Mouse (Mus musculus): ENCODE data around the gene Adamts17. TPM values are rescaled to one million over a fixed set of nuclear protein-coding genes. Genes with fewer than 3 reads are reported as not detected.
A peak's percentile ranks its signal among the peaks of the same experiment; 100 is the strongest.

Gene Adamts17
- polyA plus RNA-seq, 1 experiment: 2.4 TPM

GRCm38 (mm10) chr7:67097096-67097495, 257.6 kb downstream of the Adamts17 start:
- TF ChIP-seq POLR2A (IDR thresholded peaks at IDR 0.05; ENCODE audit: control insufficient read depth, extremely low read depth, insufficient read depth, low read length, poor library complexity) (no peak), CTCF (IDR thresholded peaks at IDR 0.05; ENCODE audit: borderline replicate concordance, control insufficient read depth, extremely low read depth, insufficient read depth, low read length, poor library complexity) (no peak)
- H3K4me3 ChIP-seq (ENCODE audit: control insufficient read depth, insufficient read depth, low read length): no peak overlapping the region
- no peaks in the 10 kb centered on the region for H3K4me1 ChIP-seq (replicated peaks; ENCODE audit: control insufficient read depth, insufficient read depth, low read length)
- H3K27me3 ChIP-seq (ENCODE audit: control insufficient read depth, insufficient read depth, low read length): no peaks in the 10 kb centered on the region
- H3K36me3 ChIP-seq (ENCODE audit: control insufficient read depth, insufficient read depth, low read length): no peaks in the 10 kb centered on the region
- H3K27ac ChIP-seq (ENCODE audit: control insufficient read depth, insufficient read depth, low read length): no peak overlapping the region
- 96% methylated on average over 2 of the region's 2 CpGs for WGBS
- no peak for DNase-seq

GRCm38 (mm10) chr7:67101418-67101973, 262.0 kb downstream of the Adamts17 start:
- H3K27me3 ChIP-seq (ENCODE audit: control insufficient read depth, insufficient read depth, low read length): no peaks in the 10 kb centered on the region
- no peaks in the 10 kb centered on the region for H3K36me3 ChIP-seq (ENCODE audit: control insufficient read depth, insufficient read depth, low read length)
- DNase-seq: no peak
- TF ChIP-seq POLR2A (IDR thresholded peaks at IDR 0.05; ENCODE audit: control insufficient read depth, extremely low read depth, insufficient read depth, low read length, poor library complexity) (no peak), CTCF (IDR thresholded peaks at IDR 0.05; ENCODE audit: borderline replicate concordance, control insufficient read depth, extremely low read depth, insufficient read depth, low read length, poor library complexity) (no peak)
- no peak overlapping the region for H3K27ac ChIP-seq (ENCODE audit: control insufficient read depth, insufficient read depth, low read length)
- H3K4me3 ChIP-seq (ENCODE audit: control insufficient read depth, insufficient read depth, low read length): no peak overlapping the region
- WGBS: 61% methylated on average over 3 of the region's 3 CpGs
- H3K4me1 ChIP-seq (replicated peaks; ENCODE audit: control insufficient read depth, insufficient read depth, low read length): no peaks in the 10 kb centered on the region

DNA sequence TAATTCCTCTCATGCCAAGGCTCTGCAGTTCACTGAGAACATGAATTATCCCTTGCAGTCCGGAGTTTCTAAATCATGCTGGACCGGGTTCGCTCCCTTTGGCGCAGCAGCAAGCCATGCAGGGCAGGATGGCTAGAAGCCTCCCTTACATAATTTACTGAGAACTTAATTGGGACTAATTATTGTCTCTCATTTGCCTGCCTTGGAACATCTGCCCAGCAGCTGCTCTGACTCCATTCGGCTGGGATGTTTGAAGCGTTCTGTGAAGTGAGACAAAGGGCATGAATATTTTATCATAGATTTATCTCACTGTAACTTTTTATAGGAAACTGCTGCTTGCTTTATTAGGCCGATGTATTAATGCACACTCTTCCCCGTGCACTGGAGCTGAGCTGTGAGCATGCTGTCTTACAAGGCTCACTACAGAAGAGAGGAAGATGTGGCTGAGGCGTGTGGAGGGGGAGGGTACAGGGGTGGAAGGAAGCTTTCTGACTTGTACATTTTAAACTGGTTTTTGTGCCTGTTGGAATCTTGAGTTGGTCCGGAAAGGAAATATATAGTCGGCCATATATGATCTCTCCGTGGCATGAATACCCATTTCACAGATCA, 271.1 kb downstream of the Adamts17 start:
- WGBS: 89% methylated on average over 12 of the region's 12 CpGs
- TF ChIP-seq CTCF (IDR thresholded peaks at IDR 0.05; ENCODE audit: borderline replicate concordance, control insufficient read depth, extremely low read depth, insufficient read depth, low read length, poor library complexity) (no peak), POLR2A (IDR thresholded peaks at IDR 0.05; ENCODE audit: control insufficient read depth, extremely low read depth, insufficient read depth, low read length, poor library complexity) (no peak)
- H3K27me3 ChIP-seq (ENCODE audit: control insufficient read depth, insufficient read depth, low read length): no peaks in the 10 kb centered on the region
- H3K36me3 ChIP-seq (ENCODE audit: control insufficient read depth, insufficient read depth, low read length): no peaks in the 10 kb centered on the region
- no peak overlapping the region for H3K4me3 ChIP-seq (ENCODE audit: control insufficient read depth, insufficient read depth, low read length)
- DNase-seq: no peak
- H3K27ac ChIP-seq (ENCODE audit: control insufficient read depth, insufficient read depth, low read length): no peak overlapping the region
- peaks cover 9% of the 10 kb centered on the region for H3K4me1 ChIP-seq (replicated peaks; ENCODE audit: control insufficient read depth, insufficient read depth, low read length)

- Histone ChIP-seq H3K4me3 (ENCODE audit: control insufficient read depth, insufficient read depth, low read length) (no peak overlapping the region), H3K27me3 (ENCODE audit: control insufficient read depth, insufficient read depth, low read length) (no peaks in the 10 kb centered on the region), H3K4me1 (replicated peaks; ENCODE audit: control insufficient read depth, insufficient read depth, low read length) (peaks cover 9% of the 10 kb centered on the region), H3K36me3 (ENCODE audit: control insufficient read depth, insufficient read depth, low read length) (no peaks in the 10 kb centered on the region), H3K27ac (ENCODE audit: control insufficient read depth, insufficient read depth, low read length) (no peak overlapping the region)
- no peak for TF ChIP-seq CTCF (IDR thresholded peaks at IDR 0.05; ENCODE audit: borderline replicate concordance, control insufficient read depth, extremely low read depth, insufficient read depth, low read length, poor library complexity)
- no peak for TF ChIP-seq POLR2A (IDR thresholded peaks at IDR 0.05; ENCODE audit: control insufficient read depth, extremely low read depth, insufficient read depth, low read length, poor library complexity)
- 10% methylated on average over 14 of the region's 14 CpGs for WGBS
- peak; percentile 9 for DNase-seq
Observed at GRCm38 (mm10) chr7:67112495-67113216, 273.1 kb downstream of the Adamts17 start.

GRCm38 (mm10) chr7:67114056-67114455, 274.5 kb downstream of the Adamts17 start:
- peaks cover 9% of the 10 kb centered on the region for H3K4me1 ChIP-seq (replicated peaks; ENCODE audit: control insufficient read depth, insufficient read depth, low read length)
- no peak overlapping the region for H3K27ac ChIP-seq (ENCODE audit: control insufficient read depth, insufficient read depth, low read length)
- 98% methylated on average over 3 of the region's 3 CpGs for WGBS
- TF ChIP-seq POLR2A (IDR thresholded peaks at IDR 0.05; ENCODE audit: control insufficient read depth, extremely low read depth, insufficient read depth, low read length, poor library complexity) (no peak), CTCF (IDR thresholded peaks at IDR 0.05; ENCODE audit: borderline replicate concordance, control insufficient read depth, extremely low read depth, insufficient read depth, low read length, poor library complexity) (no peak)
- no peak for DNase-seq
- no peaks in the 10 kb centered on the region for H3K36me3 ChIP-seq (ENCODE audit: control insufficient read depth, insufficient read depth, low read length)
- no peaks in the 10 kb centered on the region for H3K27me3 ChIP-seq (ENCODE audit: control insufficient read depth, insufficient read depth, low read length)
- no peak overlapping the region for H3K4me3 ChIP-seq (ENCODE audit: control insufficient read depth, insufficient read depth, low read length)

- no peak for DNase-seq
- WGBS: 90% methylated on average over 3 of the region's 3 CpGs
- Histone ChIP-seq H3K4me3 (ENCODE audit: control insufficient read depth, insufficient read depth, low read length) (no peak overlapping the region), H3K4me1 (replicated peaks; ENCODE audit: control insufficient read depth, insufficient read depth, low read length) (peaks cover 9% of the 10 kb centered on the region), H3K27ac (ENCODE audit: control insufficient read depth, insufficient read depth, low read length) (no peak overlapping the region), H3K36me3 (ENCODE audit: control insufficient read depth, insufficient read depth, low read length) (no peaks in the 10 kb centered on the region), H3K27me3 (ENCODE audit: control insufficient read depth, insufficient read depth, low read length) (no peaks in the 10 kb centered on the region)
- TF ChIP-seq POLR2A (IDR thresholded peaks at IDR 0.05; ENCODE audit: control insufficient read depth, extremely low read depth, insufficient read depth, low read length, poor library complexity) (no peak), CTCF (IDR thresholded peaks at IDR 0.05; ENCODE audit: borderline replicate concordance, control insufficient read depth, extremely low read depth, insufficient read depth, low read length, poor library complexity) (no peak)
Observed at GRCm38 (mm10) chr7:67115056-67115455, 275.5 kb downstream of the Adamts17 start.
